Mouse (Mus musculus) limb, embryonic 11.5 days (tissue): ENCODE results near the gene Gast. TPM values are rescaled to one million over a fixed set of nuclear protein-coding genes. Genes with fewer than 3 reads are reported as not detected.
"Not testable (repeated sequence)": the region's sequence is repeated elsewhere in the genome, so short reads cannot be mapped to it uniquely, and the experiment has no call there.

Source experiments
- ATAC-seq: fragments of 200-750 bp; cut with Nextera tagmentation; 2 replicates; pipeline ENCODE4 v1.8.0; 2017; ENCODE audit warnings: low read depth; ENCODE audit not compliant: insufficient number of reproducible peaks, low FRiP score, low TSS enrichment
- DNase-seq: peaks from one replicate; pipeline ENCODE4 v3.0.0-alpha.2; 2015; ENCODE audit warnings: low spot score
- H3K27ac ChIP-seq: fragments of 300-500 bp; sonication (generic); replicated peaks from 2 replicates; pipeline ENCODE4 v1.5.1; 2014; ENCODE audit warnings: low read depth, mild to moderate bottlenecking, low read length
- H3K27me3 ChIP-seq: fragments of 300-500 bp; sonication (generic); 2 replicates; pipeline ENCODE4 v1.6.1; 2014; ENCODE audit warnings: mild to moderate bottlenecking, low read length, mixed read lengths; ENCODE audit not compliant: control insufficient read depth, insufficient read depth
- H3K36me3 ChIP-seq: fragments of 300-500 bp; sonication (generic); 2 replicates; pipeline ENCODE4 v1.6.1; 2014; ENCODE audit warnings: mild to moderate bottlenecking, low read length, moderate library complexity, mixed read lengths; ENCODE audit not compliant: control insufficient read depth, insufficient read depth
- H3K4me1 ChIP-seq: fragments of 300-500 bp; sonication (generic); 2 replicates; pipeline ENCODE4 v1.6.1; 2014; ENCODE audit warnings: low read length, mixed read lengths; ENCODE audit not compliant: control insufficient read depth, insufficient read depth
- H3K4me2 ChIP-seq: fragments of 300-500 bp; sonication (generic); 2 replicates; pipeline ENCODE4 v1.6.1; 2014; ENCODE audit warnings: low read depth, mild to moderate bottlenecking, moderate library complexity; ENCODE audit not compliant: severe bottlenecking
- H3K4me3 ChIP-seq: fragments of 300-500 bp; sonication (generic); 2 replicates; pipeline ENCODE4 v1.5.1; 2014; ENCODE audit warnings: low read depth, low read length
- H3K9ac ChIP-seq: fragments of 300-500 bp; sonication (generic); 2 replicates; pipeline ENCODE4 v1.6.1; 2014; ENCODE audit warnings: mild to moderate bottlenecking, low read length
- H3K9me3 ChIP-seq: fragments of 300-500 bp; sonication (generic); 2 replicates; pipeline ENCODE4 v1.6.1; 2016; ENCODE audit warnings: low read length; ENCODE audit not compliant: control insufficient read depth
- WGBS: fragments of 180-500 bp; shearing (Covaris S2); extraction: QIAGEN DNeasy Blood & Tissue Kit; methylation state at CpG from one replicate; pipeline ENCODE4 v1.1.7; 2014; 5-methylcytosine and 5-hydroxymethylcytosine counted together
- polyA plus RNA-seq: library from polyadenylated mRNA; unstranded; fragments of >200 nt; fragmentation: Nextera tagmentation; extraction: Ambion mirVana; gene quantifications from 2 replicates; pipeline ENCODE4 v1.2.1, GENCODE M21; 2014

Gast gene
- polyA plus RNA-seq, 1 experiment from 2014 or later: not detected

DNA sequence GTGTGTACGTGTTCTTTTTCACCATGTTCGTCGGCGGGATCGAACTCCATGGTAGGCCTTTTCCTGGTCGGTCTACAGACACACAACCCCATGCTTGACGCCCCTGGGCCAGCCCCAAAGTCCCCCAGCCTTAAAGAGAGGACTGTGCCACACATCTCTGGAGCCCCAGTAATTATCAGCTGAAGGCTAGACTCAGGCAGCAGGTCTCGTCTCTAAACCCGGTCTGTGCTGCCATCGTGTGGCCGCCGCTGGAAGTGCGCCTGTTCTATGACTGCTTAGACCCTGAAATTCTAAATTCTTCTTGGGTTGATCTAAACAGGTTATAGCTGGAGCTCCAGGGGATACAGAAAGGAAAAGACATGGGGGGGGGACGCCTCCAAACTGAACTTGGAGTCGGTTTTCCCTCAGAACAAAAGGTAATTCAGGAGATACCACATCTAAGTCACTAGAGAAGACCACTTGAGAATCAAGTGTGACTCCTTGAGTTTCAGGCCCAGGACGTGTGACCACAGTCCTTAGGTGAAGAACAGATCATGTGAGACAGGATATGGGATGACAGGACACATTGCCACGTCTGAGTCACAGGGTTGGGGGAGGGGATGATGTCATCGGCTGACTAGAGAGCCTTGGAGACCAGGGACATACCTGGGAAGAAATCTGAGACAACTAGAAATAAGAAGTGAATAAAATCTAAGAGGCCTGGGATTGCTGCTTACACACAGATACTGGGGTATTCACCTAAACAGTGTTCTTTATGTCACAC is 35.8 kb upstream of the Gast start:
- 19% methylated on average over 18 of the region's 18 CpGs for WGBS
- ATAC-seq: no peak
- H3K4me3 ChIP-seq: no peak overlapping the region

DNA sequence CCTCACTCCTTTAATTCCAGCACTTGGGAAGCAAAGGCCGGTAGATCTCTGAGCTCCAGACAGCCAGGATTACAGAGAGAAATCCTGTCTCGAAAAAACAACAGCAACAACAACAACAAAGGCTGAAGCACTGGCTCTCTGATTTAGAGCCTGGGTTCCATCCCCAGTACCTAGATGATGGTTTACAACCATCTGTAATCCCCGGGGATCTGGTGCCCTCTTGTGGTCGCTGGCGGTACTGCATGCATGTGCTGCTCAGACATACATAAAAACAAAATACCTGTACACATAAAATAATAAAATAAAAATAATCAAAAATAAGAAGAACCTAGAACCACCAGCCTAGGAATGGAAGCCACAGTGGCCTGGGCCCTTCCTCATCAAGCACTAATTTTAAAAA is 33.9 kb upstream of the Gast start:
- ATAC-seq: no peak
- WGBS: 9% methylated on average over 5 of the region's 5 CpGs

More for the DNA sequence above, 35.8 kb upstream of the Gast start:
- Histone ChIP-seq H3K27ac (no peak overlapping the region), H3K36me3 (no peaks in the 10 kb centered on the region), H3K9me3 (no peaks in the 10 kb centered on the region), H3K9ac (no peak overlapping the region), H3K4me1 (no peaks in the 10 kb centered on the region), H3K27me3 (no peaks in the 10 kb centered on the region), H3K4me2 (peak overlapping the region; percentile 24)
- DNase-seq: peak; percentile 92

DNA sequence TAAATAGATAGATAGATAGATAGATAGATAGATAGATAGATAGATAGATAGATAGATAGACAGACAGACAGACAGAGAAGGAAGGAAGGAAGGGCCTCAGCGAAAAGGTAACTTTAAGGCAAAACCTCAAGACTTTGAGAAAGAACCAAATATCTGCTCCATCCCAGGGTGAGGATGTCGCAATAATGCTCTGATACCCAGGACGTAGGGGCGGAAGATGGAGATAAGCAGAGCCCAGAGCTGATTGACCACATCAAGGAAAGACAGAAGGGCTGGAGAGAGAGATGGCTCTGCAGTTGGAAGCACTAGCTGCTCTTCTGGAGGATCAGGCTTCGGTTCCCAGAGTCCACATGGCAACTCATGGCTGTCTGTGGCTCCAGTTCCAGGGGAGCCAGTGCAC is 32.9 kb upstream of the Gast start:
- H3K4me2 ChIP-seq: no peak overlapping the region
- H3K4me3 ChIP-seq: no peak overlapping the region
- no peaks in the 10 kb centered on the region for H3K4me1 ChIP-seq
- H3K9ac ChIP-seq: no peak overlapping the region
- no peaks in the 10 kb centered on the region for H3K27me3 ChIP-seq
- DNase-seq (no peak), ATAC-seq (no peak)
- H3K9me3 ChIP-seq: no peaks in the 10 kb centered on the region
- WGBS: 93% methylated on average over 5 of the region's 5 CpGs
- H3K27ac ChIP-seq: no peak overlapping the region
- H3K36me3 ChIP-seq: no peaks in the 10 kb centered on the region

More for the DNA sequence above, 33.9 kb upstream of the Gast start:
- no peak overlapping the region for H3K27ac ChIP-seq
- H3K9me3 ChIP-seq: no peaks in the 10 kb centered on the region
- H3K36me3 ChIP-seq: no peaks in the 10 kb centered on the region
- H3K9ac ChIP-seq: no peak overlapping the region
- DNase-seq: peak; percentile 90
- H3K4me1 ChIP-seq: no peaks in the 10 kb centered on the region
- no peak overlapping the region for H3K4me2 ChIP-seq
- H3K27me3 ChIP-seq: no peaks in the 10 kb centered on the region
- no peak overlapping the region for H3K4me3 ChIP-seq

DNA sequence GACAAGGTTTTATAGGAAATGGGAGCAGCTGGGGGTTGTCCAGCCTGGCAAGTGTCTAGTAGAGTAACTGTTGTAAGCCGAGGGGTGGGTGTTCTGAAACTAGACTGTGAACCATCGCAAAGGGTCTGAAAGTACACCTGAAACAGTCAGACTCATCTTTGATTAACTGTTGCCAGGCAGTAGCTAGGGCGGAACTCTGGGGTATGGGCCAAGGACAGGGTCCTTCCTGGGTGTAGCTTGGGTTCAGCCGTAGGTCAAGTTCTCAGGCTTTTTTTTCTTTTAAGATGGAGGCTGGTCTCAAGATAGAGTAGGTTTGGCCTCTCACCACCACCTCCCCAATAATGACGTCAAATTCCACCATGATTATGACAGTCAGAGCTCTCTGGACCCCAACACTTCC is 26.3 kb upstream of the Gast start:
- H3K27ac ChIP-seq: no peak overlapping the region
- H3K4me1 ChIP-seq: no peaks in the 10 kb centered on the region
- H3K4me3 ChIP-seq: no peak overlapping the region
- H3K4me2 ChIP-seq: no peak overlapping the region
- no peaks in the 10 kb centered on the region for H3K9me3 ChIP-seq
- 90% methylated on average over 5 of the region's 5 CpGs for WGBS
- H3K27me3 ChIP-seq: no peaks in the 10 kb centered on the region
- DNase-seq (no peak), ATAC-seq (no peak)
- no peaks in the 10 kb centered on the region for H3K36me3 ChIP-seq
- H3K9ac ChIP-seq: no peak overlapping the region

DNA sequence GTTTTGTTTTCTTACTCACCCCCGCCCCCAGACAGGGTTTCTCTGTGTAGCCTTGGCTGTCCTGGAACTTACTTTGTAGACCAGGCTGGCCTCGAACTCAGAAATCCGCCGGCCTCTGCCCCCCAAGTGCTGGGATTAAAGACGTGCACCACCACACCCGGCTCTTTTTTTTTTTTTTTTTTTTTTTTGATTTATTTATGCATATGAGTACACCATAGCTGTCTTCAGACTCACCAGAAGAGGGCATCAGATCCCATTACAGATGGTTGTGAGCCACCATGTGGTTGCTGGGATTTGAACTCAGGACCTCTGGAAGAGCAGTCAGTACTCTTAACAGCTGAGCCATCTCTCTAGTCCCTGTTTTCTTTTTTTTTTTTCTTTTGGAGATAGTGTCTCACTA is 25.5 kb upstream of the Gast start:
- not testable (repeated sequence) for H3K4me2 ChIP-seq, H3K9ac ChIP-seq, H3K36me3 ChIP-seq, H3K9me3 ChIP-seq, H3K27me3 ChIP-seq, H3K4me3 ChIP-seq, ATAC-seq, DNase-seq, H3K27ac ChIP-seq, H3K4me1 ChIP-seq
- WGBS: 90% methylated on average over 6 of the region's 6 CpGs

DNA sequence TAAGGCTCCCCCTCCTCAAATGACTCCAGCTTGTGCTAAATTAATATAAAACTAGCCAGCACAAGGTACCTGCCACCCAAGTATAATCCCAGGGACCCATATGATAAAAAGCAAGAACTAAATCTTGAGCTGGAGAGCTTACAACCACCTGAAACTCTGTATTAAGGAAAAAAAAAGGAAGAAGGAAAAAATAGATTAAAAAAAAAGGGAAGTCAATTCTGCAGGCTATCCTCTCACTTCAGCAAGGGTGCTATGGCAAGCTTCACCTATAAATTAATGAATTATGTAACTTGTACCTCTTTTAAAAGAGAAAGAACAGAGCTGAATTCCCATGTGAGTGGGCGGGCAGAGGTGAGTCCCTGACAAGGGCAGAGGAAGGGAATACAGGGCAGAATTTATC is 22.6 kb upstream of the Gast start:
- DNase-seq (no peak), ATAC-seq (no peak)
- Histone ChIP-seq H3K27me3 (no peaks in the 10 kb centered on the region), H3K4me2 (no peak overlapping the region), H3K27ac (no peak overlapping the region), H3K4me3 (no peak overlapping the region), H3K4me1 (no peaks in the 10 kb centered on the region), H3K9ac (no peak overlapping the region), H3K9me3 (no peaks in the 10 kb centered on the region), H3K36me3 (no peaks in the 10 kb centered on the region)
- 67% methylated on average over 1 of the region's 1 CpGs for WGBS

DNA sequence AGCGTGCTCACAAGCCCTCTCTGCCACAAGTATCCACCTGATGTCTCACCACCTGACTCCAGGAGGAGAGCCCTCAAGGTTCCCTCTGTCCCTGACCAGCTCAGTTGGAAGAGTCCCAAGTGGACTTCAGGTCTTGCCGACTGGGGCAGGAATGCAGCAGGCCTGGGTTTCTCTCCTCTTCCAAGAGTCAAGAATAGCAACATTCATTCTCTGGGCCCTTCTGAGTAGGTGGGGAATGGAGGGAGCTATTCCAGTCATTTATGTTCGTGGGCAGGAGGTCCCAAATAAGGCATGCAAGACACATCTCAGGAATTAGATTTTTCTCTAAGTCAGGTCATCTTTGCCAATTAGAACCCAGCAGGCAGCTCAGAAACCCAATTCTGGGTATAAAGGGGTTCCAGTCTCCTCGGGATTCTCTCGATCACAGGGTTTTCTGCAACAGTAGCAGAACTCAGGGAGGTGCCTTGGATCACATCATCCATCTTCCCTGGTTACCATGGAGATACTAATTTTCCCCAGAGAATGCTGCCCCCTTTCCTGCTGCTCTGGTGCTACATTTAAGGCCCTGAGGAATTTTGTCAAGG is 22.0 kb upstream of the Gast start:
- Histone ChIP-seq H3K27ac (no peak overlapping the region), H3K4me2 (no peak overlapping the region)
- ATAC-seq: no peak

DNA sequence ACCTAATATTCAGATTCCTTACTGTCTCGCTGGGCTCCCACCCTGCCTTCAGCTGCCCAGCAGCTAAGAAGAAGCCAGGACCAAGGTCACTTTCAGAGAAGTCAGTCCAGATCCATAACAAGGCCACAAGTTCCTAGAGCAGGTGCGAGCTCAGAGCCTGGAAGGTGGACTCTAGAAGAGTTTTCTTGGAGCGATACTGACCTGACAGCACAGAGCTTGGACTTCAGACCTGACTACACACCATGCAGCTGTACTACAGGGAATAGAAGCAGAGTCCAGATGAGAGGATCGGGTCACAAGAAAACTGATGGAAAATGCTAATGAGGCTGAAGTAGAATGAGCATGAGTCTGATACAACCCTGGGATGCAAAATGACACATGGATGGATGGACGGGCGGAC is 20.8 kb upstream of the Gast start:
- Histone ChIP-seq H3K4me1 (no peaks in the 10 kb centered on the region), H3K27me3 (no peaks in the 10 kb centered on the region), H3K4me2 (no peak overlapping the region), H3K36me3 (no peaks in the 10 kb centered on the region), H3K9ac (no peak overlapping the region), H3K4me3 (no peak overlapping the region), H3K27ac (no peak overlapping the region), H3K9me3 (no peaks in the 10 kb centered on the region)
- WGBS: 88% methylated on average over 6 of the region's 6 CpGs
- no peak for ATAC-seq
- DNase-seq: no peak

More for the DNA sequence above, 22.0 kb upstream of the Gast start:
- no peaks in the 10 kb centered on the region for H3K4me1 ChIP-seq
- DNase-seq: no peak
- H3K9ac ChIP-seq: no peak overlapping the region; the same call in 1 of the 2 replicates
- H3K9me3 ChIP-seq: no peaks in the 10 kb centered on the region
- no peak overlapping the region for H3K4me3 ChIP-seq
- no peaks in the 10 kb centered on the region for H3K36me3 ChIP-seq
- no peaks in the 10 kb centered on the region for H3K27me3 ChIP-seq
- WGBS: 42% methylated on average over 5 of the region's 5 CpGs
